Mouse (Mus musculus): ENCODE results near the gene Rpgr. TPM values are rescaled to one million over a fixed set of nuclear protein-coding genes. Genes with fewer than 3 reads are reported as not detected.

The Rpgr gene
- polyA plus RNA-seq, 1 experiment from 2014 or later, result 11.1 TPM

- H3K4me2 ChIP-seq (ENCODE audit: low read depth, low read length), result no peak overlapping the region
- H3K4me1 ChIP-seq (ENCODE audit: control insufficient read depth, insufficient read depth, low read length), result no peaks in the 10 kb centered on the region
- 0 out of 2 replicates have a peak overlapping the region, but pooled peaks have one; percentile 10 for H3K27ac ChIP-seq (replicated peaks; ENCODE audit: low read depth, low read length)
- no peak overlapping the region for H3K9ac ChIP-seq (ENCODE audit: low read depth, low read length)
- no peaks in the 10 kb centered on the region for H3K36me3 ChIP-seq (ENCODE audit: control insufficient read depth, insufficient read depth, low read length)
- H3K27me3 ChIP-seq (replicated peaks; ENCODE audit: control insufficient read depth, insufficient read depth, low read length), result no peaks in the 10 kb centered on the region
- DNase-seq (ENCODE audit: low spot score) (peak; percentile 6), ATAC-seq (ENCODE audit: low read depth) (no peak)
- 50% methylated on average over 5 of the region's 5 CpGs for WGBS
- H3K9me3 ChIP-seq (ENCODE audit: control insufficient read depth, low read length), result no peaks in the 10 kb centered on the region
- H3K4me3 ChIP-seq (ENCODE audit: low read depth, low read length), result no peak overlapping the region
Observed at GRCm38 (mm10) chrX:10105475-10105874, 111.2 kb downstream of the Rpgr start.

- WGBS, result 73% methylated on average over 1 of the region's 1 CpGs
- Histone ChIP-seq H3K4me1 (ENCODE audit: control insufficient read depth, insufficient read depth, low read length) (no peaks in the 10 kb centered on the region), H3K27ac (replicated peaks; ENCODE audit: low read depth, low read length) (no peak overlapping the region), H3K36me3 (ENCODE audit: control insufficient read depth, insufficient read depth, low read length) (no peaks in the 10 kb centered on the region), H3K9me3 (ENCODE audit: control insufficient read depth, low read length) (no peaks in the 10 kb centered on the region), H3K4me2 (ENCODE audit: low read depth, low read length) (no peak overlapping the region), H3K9ac (ENCODE audit: low read depth, low read length) (no peak overlapping the region), H3K27me3 (replicated peaks; ENCODE audit: control insufficient read depth, insufficient read depth, low read length) (no peaks in the 10 kb centered on the region), H3K4me3 (ENCODE audit: low read depth, low read length) (no peak overlapping the region)
- ATAC-seq (ENCODE audit: low read depth) (no peak), DNase-seq (ENCODE audit: low spot score) (no peak)
Observed at GRCm38 (mm10) chrX:10102739-10103138, 114.0 kb downstream of the Rpgr start.

GRCm38 (mm10) chrX:10095797-10096196 lies 120.9 kb downstream of the Rpgr start:
- Histone ChIP-seq H3K36me3 (ENCODE audit: control insufficient read depth, insufficient read depth, low read length) (no peaks in the 10 kb centered on the region), H3K9ac (ENCODE audit: low read depth, low read length) (no peak overlapping the region), H3K4me3 (ENCODE audit: low read depth, low read length) (no peak overlapping the region), H3K27ac (replicated peaks; ENCODE audit: low read depth, low read length) (no peak overlapping the region), H3K4me2 (ENCODE audit: low read depth, low read length) (no peak overlapping the region), H3K4me1 (ENCODE audit: control insufficient read depth, insufficient read depth, low read length) (no peaks in the 10 kb centered on the region), H3K9me3 (ENCODE audit: control insufficient read depth, low read length) (no peaks in the 10 kb centered on the region), H3K27me3 (replicated peaks; ENCODE audit: control insufficient read depth, insufficient read depth, low read length) (no peaks in the 10 kb centered on the region)
- DNase-seq (ENCODE audit: low spot score), result no peak
- ATAC-seq (ENCODE audit: low read depth), result no peak
- 39% methylated on average over 3 of the region's 3 CpGs for WGBS

GRCm38 (mm10) chrX:10080385-10080784 lies 136.3 kb downstream of the Rpgr start:
- Histone ChIP-seq H3K9me3 (ENCODE audit: control insufficient read depth, low read length) (no peaks in the 10 kb centered on the region), H3K4me1 (ENCODE audit: control insufficient read depth, insufficient read depth, low read length) (no peaks in the 10 kb centered on the region), H3K36me3 (ENCODE audit: control insufficient read depth, insufficient read depth, low read length) (no peaks in the 10 kb centered on the region), H3K27me3 (replicated peaks; ENCODE audit: control insufficient read depth, insufficient read depth, low read length) (no peaks in the 10 kb centered on the region), H3K4me2 (ENCODE audit: low read depth, low read length) (no peak overlapping the region), H3K27ac (replicated peaks; ENCODE audit: low read depth, low read length) (no peak overlapping the region), H3K4me3 (ENCODE audit: low read depth, low read length) (no peak overlapping the region), H3K9ac (ENCODE audit: low read depth, low read length) (no peak overlapping the region)
- ATAC-seq (ENCODE audit: low read depth) (no peak), DNase-seq (ENCODE audit: low spot score) (no peak)
- WGBS, result 41% methylated on average over 3 of the region's 3 CpGs

GRCm38 (mm10) chrX:10079981-10080380 lies 136.7 kb downstream of the Rpgr start:
- Histone ChIP-seq H3K27me3 (replicated peaks; ENCODE audit: control insufficient read depth, insufficient read depth, low read length) (no peaks in the 10 kb centered on the region), H3K27ac (replicated peaks; ENCODE audit: low read depth, low read length) (no peak overlapping the region), H3K9ac (ENCODE audit: low read depth, low read length) (no peak overlapping the region), H3K9me3 (ENCODE audit: control insufficient read depth, low read length) (no peaks in the 10 kb centered on the region), H3K4me1 (ENCODE audit: control insufficient read depth, insufficient read depth, low read length) (no peaks in the 10 kb centered on the region), H3K36me3 (ENCODE audit: control insufficient read depth, insufficient read depth, low read length) (no peaks in the 10 kb centered on the region), H3K4me3 (ENCODE audit: low read depth, low read length) (no peak overlapping the region), H3K4me2 (ENCODE audit: low read depth, low read length) (no peak overlapping the region)
- no peak; the same call in 1 of the 2 replicates for ATAC-seq (ENCODE audit: low read depth)
- peak; percentile 46 for DNase-seq (ENCODE audit: low spot score)
- 55% methylated on average over 1 of the region's 1 CpGs for WGBS

GRCm38 (mm10) chrX:10073966-10074365 lies 142.8 kb downstream of the Rpgr start:
- H3K4me3 ChIP-seq (ENCODE audit: low read depth, low read length), result no peak overlapping the region
- ATAC-seq (ENCODE audit: low read depth), result no peak
- H3K27ac ChIP-seq (replicated peaks; ENCODE audit: low read depth, low read length), result no peak overlapping the region
- no peak overlapping the region for H3K9ac ChIP-seq (ENCODE audit: low read depth, low read length)
- no peaks in the 10 kb centered on the region for H3K4me1 ChIP-seq (ENCODE audit: control insufficient read depth, insufficient read depth, low read length)
- no peaks in the 10 kb centered on the region for H3K27me3 ChIP-seq (replicated peaks; ENCODE audit: control insufficient read depth, insufficient read depth, low read length)
- 67% methylated on average over 3 of the region's 3 CpGs for WGBS
- H3K4me2 ChIP-seq (ENCODE audit: low read depth, low read length), result no peak overlapping the region
- H3K9me3 ChIP-seq (ENCODE audit: control insufficient read depth, low read length), result no peaks in the 10 kb centered on the region
- DNase-seq (ENCODE audit: low spot score), result no peak
- H3K36me3 ChIP-seq (ENCODE audit: control insufficient read depth, insufficient read depth, low read length), result no peaks in the 10 kb centered on the region

GRCm38 (mm10) chrX:10071529-10071928 lies 145.2 kb downstream of the Rpgr start:
- H3K4me2 ChIP-seq (ENCODE audit: low read depth, low read length), result no peak overlapping the region
- no peaks in the 10 kb centered on the region for H3K27me3 ChIP-seq (replicated peaks; ENCODE audit: control insufficient read depth, insufficient read depth, low read length)
- no peak overlapping the region for H3K27ac ChIP-seq (replicated peaks; ENCODE audit: low read depth, low read length)
- H3K9ac ChIP-seq (ENCODE audit: low read depth, low read length), result no peak overlapping the region
- ATAC-seq (ENCODE audit: low read depth) (peak; percentile 44; the same call in 1 of the 2 replicates), DNase-seq (ENCODE audit: low spot score) (no peak)
- no peaks in the 10 kb centered on the region for H3K4me1 ChIP-seq (ENCODE audit: control insufficient read depth, insufficient read depth, low read length)
- no peaks in the 10 kb centered on the region for H3K9me3 ChIP-seq (ENCODE audit: control insufficient read depth, low read length)
- 59% methylated on average over 2 of the region's 2 CpGs for WGBS
- no peak overlapping the region for H3K4me3 ChIP-seq (ENCODE audit: low read depth, low read length)
- no peaks in the 10 kb centered on the region for H3K36me3 ChIP-seq (ENCODE audit: control insufficient read depth, insufficient read depth, low read length)

- DNase-seq (ENCODE audit: low spot score), result no peak
- Histone ChIP-seq H3K4me1 (ENCODE audit: control insufficient read depth, insufficient read depth, low read length) (no peaks in the 10 kb centered on the region), H3K9ac (ENCODE audit: low read depth, low read length) (no peak overlapping the region), H3K4me2 (ENCODE audit: low read depth, low read length) (no peak overlapping the region), H3K4me3 (ENCODE audit: low read depth, low read length) (no peak overlapping the region), H3K36me3 (ENCODE audit: control insufficient read depth, insufficient read depth, low read length) (no peaks in the 10 kb centered on the region), H3K27me3 (replicated peaks; ENCODE audit: control insufficient read depth, insufficient read depth, low read length) (no peaks in the 10 kb centered on the region), H3K9me3 (ENCODE audit: control insufficient read depth, low read length) (no peaks in the 10 kb centered on the region), H3K27ac (replicated peaks; ENCODE audit: low read depth, low read length) (no peak overlapping the region)
- ATAC-seq (ENCODE audit: low read depth), result no peak
- WGBS, result 25% methylated on average over 6 of the region's 6 CpGs
Observed at GRCm38 (mm10) chrX:10070689-10071088, 146.0 kb downstream of the Rpgr start.

- Histone ChIP-seq H3K4me3 (ENCODE audit: low read depth, low read length) (no peak overlapping the region), H3K9ac (ENCODE audit: low read depth, low read length) (no peak overlapping the region), H3K36me3 (ENCODE audit: control insufficient read depth, insufficient read depth, low read length) (no peaks in the 10 kb centered on the region), H3K9me3 (ENCODE audit: control insufficient read depth, low read length) (no peaks in the 10 kb centered on the region), H3K4me2 (ENCODE audit: low read depth, low read length) (no peak overlapping the region), H3K27ac (replicated peaks; ENCODE audit: low read depth, low read length) (no peak overlapping the region), H3K4me1 (ENCODE audit: control insufficient read depth, insufficient read depth, low read length) (no peaks in the 10 kb centered on the region), H3K27me3 (replicated peaks; ENCODE audit: control insufficient read depth, insufficient read depth, low read length) (no peaks in the 10 kb centered on the region)
- DNase-seq (ENCODE audit: low spot score) (no peak), ATAC-seq (ENCODE audit: low read depth) (no peak)
- 72% methylated on average over 4 of the region's 4 CpGs for WGBS
Observed at GRCm38 (mm10) chrX:10069405-10069804, 147.3 kb downstream of the Rpgr start.
